Mouse (Mus musculus): ENCODE results near the gene Tnnt2. TPM values are rescaled to one million over a fixed set of nuclear protein-coding genes. Genes with fewer than 3 reads are reported as not detected.

Gene Tnnt2
- total RNA-seq, 2 experiments from 2014 or later, result 3.9 to 6.3 TPM

DNA sequence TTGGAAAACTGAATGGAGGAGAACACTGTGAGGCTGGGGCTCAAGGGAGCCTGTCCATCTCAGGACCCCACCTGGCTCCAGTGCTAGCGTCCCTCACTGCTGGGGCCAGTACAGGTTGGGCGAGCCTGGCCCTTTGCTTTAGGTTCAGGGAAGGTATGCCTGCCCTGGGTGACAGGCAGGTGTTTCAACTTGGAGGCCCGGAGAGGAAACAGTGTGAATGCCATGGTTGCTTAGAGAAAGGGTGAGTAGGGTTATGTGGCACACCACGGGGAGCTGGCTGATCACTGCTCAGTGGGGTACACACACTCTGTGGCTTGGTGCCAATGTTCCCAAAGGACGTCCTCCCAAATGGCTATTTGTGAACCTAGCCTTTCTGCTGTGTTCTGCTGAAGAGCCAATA lies 21.6 kb upstream of the Tnnt2 start:
- no peak for DNase-seq (ENCODE audit: low spot score in 2 of 2)
- intact Hi-C loops (cut with DNase I), result no loop called here

DNA sequence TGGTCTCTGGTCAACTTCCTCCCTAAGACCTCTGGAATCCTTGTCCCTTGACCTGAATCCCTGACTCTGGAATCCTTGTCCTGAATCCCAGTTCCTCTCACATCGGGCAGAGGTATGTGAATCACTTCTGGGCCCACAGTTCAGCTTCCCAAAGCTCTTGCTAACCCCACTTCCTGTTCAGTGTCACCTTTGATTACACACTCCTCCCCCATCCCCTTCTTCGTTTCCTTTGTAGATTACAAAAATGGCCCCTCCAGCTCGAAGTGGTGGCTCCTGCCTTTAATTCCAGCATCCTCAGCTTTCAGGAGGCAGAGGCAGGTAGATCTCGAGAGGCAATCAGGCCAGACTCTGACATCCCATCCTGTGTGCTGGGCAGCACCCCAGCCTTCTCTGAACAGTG lies 18.6 kb upstream of the Tnnt2 start:
- no peak for DNase-seq (ENCODE audit: low spot score in 2 of 2)
- intact Hi-C loops (cut with DNase I), result no loop called here

DNA sequence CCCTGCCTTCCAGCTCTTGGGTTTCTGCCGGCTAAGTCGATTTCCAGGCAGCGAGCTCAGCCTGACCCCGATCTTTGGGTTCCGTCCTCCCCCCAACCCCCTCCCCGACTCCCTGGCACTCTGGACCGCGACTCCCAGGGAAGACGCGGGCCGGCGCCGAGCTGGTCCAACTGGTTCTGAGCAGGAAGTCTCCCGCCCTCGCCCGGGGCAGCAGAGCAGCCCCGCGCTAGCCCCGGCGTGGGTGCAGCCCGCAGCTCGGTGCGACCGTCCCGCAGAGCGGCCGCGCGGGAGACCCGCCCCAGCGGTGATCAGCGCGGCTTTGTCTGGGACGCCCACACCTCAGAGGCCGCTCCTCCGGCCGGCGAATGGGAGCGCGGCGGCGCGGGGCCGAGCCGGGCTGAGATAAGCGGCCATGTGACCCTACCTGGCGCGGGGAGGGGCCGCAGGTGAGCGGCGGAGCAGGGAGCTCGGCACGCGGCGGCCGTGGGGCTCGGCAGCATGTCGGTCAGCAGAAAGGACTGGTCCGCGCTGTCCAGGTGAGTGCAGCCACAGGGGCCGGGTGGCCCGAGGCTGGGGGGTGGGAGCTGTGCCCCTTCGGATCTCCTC lies 17.6 kb upstream of the Tnnt2 start, which contains the start of gene Lad1:
Gene Lad1 (plus strand): TSS at position 118 of the 606 bp plus-strand sequence.
- no peak for DNase-seq (ENCODE audit: low spot score in 2 of 2)
- intact Hi-C loops (cut with DNase I), result no loop called here

DNA sequence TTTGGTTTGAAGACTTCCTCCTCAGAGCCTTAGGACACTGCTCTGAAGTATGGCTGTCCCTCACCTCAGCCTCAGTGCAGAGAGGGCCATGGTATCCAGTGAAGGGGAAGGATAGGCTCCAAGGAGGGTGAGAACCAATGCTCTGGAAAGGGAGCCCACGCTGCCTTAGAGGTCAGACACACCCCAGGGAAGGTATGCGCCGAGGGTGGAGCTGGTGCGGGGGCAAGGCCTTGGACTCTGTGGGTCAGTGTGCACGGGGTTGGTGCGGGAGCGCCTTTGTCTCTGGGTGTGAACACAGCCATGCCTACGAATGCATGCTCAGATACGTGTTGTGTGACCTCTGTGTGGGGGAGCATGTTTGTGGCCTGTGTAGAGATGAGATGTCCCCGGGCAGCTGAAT lies 16.1 kb upstream of the Tnnt2 start:
- intact Hi-C loops (cut with DNase I), result no loop called here
- DNase-seq (ENCODE audit: low spot score in 2 of 2), result no peak

DNA sequence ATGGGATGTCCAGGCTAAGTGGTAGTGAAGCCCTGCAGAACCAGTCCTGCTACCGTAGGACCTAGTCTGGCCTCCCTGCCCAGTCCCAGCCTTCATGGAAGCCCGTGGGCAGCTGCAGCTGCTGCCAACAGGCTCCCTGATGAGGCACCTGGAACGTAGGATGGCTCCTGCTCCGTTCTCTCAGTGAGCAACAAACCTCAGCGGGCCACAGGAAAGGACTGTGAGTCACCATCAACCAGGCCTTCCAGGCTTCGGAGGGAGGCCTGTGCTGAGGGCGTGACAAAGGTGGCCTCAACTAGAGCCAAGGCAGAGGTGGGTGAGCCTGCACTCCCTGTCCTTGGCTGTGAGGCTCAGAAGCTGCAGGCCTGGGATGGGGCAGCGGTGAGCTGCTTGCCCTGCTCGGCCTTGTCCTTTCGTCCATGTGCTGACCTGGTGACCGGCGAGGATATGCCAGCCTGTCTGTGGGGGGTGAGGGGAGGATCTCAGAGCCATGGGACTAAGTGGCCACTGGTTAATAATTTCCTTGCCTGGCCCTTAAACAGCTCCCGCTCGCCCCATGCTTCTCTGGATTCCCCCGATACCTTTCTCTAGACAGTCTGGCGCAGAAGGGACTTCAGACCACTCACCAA lies 15.3 kb upstream of the Tnnt2 start:
- intact Hi-C loops (cut with DNase I), result no loop called here
- DNase-seq (ENCODE audit: low spot score in 2 of 2), result peak in 1 of 2 experiments; percentile 37

DNA sequence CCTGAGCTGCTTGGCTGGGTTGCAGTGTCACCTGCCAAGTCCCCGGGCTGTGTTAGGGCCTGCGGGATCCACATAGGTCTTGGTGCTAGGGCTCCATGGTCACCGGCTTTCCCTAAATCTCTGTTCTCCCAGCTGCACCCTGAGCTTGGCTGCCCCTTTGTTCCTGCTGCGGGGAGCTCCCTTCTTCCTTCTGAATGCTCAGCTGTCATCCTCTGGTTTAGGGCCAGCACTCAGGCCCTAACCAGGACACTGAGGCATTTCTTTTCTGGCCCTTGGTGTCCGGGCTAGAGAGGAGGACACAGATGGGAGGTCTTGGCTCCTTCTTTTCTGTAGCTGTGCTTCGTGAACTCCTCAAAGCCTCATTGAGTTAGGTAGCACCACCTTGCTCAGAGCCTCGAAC lies 14.4 kb upstream of the Tnnt2 start:
- DNase-seq (ENCODE audit: low spot score in 2 of 2), result no peak

DNA sequence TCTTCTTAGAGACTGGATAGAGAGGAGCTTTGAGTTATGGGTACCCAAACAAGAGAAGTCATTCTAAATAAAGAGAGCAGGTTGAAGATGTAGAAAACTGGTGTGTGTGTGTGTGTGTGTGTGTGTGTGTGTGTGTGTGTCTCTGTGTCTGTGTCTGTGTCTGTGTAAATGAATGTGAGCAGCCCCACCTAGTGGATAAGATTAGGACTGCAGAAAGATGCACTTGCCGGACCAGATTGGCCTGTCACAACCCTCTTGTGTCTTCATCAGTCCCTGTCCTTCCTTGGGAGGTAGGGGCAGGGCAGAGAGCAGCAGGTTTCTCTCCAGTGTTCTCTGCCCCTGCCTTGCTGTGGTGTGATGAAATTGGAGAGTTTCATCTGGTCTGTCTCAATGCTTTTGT lies 7.2 kb upstream of the Tnnt2 start:
- intact Hi-C loops (cut with DNase I), result no loop called here
- DNase-seq (ENCODE audit: low spot score in 2 of 2), result peak; percentile 41 to 51

More for the DNA sequence above, 14.4 kb upstream of the Tnnt2 start:
- intact Hi-C loops (cut with DNase I), result no loop called here

DNA sequence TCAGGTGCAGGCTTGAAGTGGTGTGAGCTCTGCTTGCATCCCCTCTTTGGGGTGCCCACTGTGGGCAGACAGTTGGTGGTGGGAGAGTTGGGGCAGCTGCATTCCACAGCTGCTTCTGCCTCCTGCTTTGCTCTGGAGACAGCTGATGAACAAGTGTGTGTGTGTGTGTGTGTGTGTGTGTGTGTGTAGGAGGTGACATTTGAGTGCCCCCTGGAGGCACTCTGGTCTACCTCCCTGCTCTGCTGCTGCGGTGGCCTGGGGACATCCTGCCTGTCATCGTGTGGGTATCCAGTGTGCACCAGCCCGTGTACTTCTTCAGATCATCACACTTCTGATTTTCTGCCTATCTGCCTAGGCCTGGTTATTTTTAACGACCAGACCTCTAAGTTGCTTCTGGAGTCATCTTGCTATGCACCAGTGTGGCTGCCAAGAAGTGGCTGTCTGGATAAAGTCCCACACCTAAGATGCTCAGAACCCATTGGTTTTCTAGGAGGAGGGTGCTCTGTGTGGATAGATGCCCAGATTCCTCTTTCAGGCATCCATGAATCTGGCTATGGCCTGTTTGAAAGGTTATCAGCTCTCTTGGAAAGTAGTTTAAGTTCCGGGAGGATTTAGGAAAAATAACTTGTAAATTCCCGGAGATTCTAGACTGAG lies 1.8 kb upstream of the Tnnt2 start:
- DNase-seq (ENCODE audit: low spot score in 2 of 2), result peak in 1 of 2 experiments; percentile 16
- intact Hi-C loops (cut with DNase I), result no loop called here

DNA sequence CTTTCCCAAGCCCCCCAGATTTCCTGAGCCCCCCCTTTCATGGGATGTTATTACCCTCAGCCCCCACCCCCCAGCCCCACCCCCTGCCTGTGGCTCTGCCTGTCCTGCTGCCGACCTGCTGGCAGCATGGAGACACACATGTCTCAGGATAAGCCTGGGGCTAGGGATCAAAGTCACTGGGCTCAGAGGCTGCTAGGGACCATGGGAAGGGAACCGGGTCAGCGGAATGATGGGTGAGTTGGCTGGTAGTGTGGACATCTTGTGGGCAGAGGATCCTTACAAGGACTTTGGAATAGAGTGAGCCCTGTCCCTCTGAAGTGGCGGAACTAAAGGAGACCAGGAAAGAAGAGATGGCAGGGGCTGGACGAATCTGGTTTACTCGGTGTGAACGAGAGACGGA lies 1.2 kb upstream of the Tnnt2 start:
- no peak for DNase-seq (ENCODE audit: low spot score in 2 of 2)
- intact Hi-C loops (cut with DNase I), result no loop called here

DNA sequence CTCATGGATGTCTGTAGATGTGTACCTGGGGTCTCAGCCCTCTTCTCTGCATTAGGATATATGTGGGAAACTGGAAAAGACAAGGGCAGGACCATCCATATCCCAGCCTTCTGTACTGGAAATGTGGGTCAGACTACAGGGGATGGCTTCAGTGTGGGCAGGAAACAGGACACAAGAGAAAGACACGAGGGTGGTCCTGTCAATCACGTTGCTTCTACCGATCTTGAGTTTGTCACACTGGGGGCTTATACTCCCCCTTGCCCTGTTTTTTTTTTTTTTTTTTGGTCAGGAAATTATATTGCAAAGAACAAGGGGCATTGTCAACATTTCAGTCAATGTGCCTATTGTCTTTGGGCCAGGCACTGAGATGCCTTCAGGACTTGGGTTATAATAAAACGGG lies 2.5 kb downstream of the Tnnt2 start:
- intact Hi-C loops (cut with DNase I), result no loop called here

DNA sequence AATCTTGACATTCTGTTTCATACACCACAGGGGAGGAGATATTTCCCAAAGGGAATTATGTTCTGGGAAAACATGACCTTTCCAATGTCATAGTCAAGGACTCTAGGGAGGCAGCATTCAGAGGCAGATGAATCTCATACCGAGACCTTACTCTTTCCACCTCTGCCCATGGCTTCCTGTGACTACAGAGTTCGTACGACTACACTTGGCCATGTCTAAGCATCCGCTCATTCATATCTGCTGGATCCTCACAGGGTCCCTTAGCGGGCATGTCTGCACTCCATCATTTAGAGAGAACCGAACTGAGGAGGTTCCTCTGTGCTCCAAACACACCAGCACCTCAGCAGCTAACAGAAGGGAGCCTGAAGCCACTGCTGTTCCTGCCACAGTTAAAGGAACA lies 2.9 kb downstream of the Tnnt2 start:
- intact Hi-C loops (cut with DNase I), result no loop called here
- DNase-seq (ENCODE audit: low spot score in 2 of 2), result no peak

More for the DNA sequence above, 2.5 kb downstream of the Tnnt2 start:
- no peak for DNase-seq (ENCODE audit: low spot score in 2 of 2)

DNA sequence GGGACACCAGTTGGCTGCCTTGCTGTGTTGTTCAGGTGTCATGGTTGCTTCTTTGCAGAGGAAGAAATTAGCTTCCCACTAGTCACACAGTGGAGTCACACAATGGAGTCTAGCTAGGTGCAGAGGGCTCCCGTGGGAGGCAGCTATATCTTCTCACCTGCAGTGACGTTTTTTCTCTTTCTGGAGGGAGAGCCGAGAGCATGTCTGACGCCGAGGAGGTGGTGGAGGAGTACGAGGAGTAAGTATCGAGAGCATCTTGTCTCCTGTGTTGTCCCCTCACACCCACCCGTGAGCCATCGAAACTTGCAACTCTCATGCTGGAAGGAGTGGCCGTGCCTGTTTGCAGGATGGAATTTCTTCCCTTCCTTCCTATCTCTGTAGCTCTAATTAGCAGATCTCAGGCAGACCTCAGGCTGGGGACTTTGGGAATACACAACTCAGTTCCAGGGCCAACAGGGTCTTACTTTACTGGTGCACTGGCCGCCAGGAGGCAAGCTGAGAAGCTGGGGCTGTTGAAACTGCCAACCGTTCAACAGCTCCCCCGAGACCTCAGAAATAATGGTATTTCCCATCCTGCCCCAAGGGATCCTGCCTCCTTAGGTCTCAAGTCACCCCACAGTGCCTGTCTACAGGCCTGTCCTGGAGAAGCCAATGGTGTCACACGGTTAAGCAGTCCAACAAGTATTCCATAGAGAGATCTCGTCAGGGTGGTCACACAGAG lies 4.7 kb downstream of the Tnnt2 start:
- intact Hi-C loops (cut with DNase I), result no loop called here
- peak in 1 of 2 experiments; percentile 37 for DNase-seq (ENCODE audit: low spot score in 2 of 2)

DNA sequence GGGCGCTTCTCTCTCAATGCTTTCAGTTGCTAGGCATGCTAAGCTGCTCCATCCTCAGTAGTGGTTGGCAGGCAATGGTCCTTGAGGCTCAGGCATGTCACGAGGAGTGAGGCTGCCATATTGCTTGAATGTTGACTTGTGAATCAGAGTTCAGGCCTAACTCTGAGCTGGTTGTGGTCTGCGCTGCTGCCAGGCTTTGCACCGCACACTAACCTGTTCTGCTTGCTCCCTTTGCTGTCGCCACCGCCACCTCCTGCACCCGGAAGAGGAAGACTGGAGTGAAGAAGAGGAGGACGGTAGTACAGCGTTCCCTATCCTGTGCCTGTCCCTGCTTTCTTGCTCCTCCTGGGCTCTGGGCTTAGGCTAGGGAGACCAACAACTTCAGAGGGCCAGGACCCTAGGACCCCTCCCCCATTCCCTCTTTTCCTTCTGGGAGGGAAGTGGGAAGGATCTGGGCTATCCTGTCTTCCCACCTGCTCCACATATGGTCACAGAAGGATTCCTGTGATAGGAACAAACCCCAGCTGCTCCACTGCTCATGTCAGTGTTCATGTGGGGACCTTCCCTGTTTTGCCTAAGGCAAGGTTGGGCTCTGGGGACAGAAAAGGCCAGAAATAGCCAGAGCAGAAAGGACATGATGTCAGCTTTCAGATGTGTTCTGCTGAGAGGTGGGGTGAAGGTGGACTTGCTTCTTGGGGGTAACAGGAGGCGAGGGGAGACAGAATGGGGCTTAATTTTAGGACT lies 7.5 kb downstream of the Tnnt2 start:
- DNase-seq (ENCODE audit: low spot score in 2 of 2), result no peak
- intact Hi-C loops (cut with DNase I), result no loop called here

DNA sequence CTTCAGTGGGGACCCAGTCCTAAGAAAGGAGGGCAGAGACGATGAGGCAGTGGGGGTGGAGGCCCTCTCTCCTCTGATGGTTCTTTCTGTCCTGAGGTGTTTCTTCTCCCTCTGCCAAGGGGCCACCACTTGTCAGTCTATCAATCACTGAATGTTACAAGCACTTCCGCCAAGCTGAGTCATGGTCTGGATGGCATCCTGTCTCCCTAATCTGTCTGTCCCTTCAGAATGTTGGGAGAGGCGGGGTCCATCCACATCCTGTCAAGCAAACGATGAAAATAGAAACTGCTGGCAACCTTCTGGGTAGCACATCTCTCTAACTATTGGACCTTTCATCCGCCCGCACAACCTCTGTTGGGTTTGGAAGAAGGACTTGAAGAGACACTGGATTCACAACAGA lies 8.3 kb downstream of the Tnnt2 start:
- DNase-seq (ENCODE audit: low spot score in 2 of 2), result no peak
- intact Hi-C loops (cut with DNase I), result no loop called here

DNA sequence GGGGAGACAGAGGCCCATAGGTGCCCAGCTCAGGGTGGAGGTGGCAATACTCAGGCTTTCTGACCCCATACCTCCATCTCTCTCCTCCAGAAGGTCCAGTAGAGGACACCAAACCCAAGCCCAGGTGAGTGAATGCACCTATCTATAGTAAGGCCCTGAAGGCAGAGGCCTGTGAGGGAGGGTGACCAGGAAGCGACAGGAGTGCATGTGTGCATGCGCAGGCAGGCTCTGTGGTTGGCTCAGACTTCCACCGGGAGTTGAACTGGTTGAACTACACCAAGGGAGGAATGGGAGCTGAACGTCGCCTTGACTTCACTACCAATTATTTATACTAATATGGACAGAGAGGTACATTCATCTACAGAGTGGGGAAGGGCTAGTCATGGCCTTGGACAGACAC lies 10.5 kb downstream of the Tnnt2 start:
- DNase-seq (ENCODE audit: low spot score in 2 of 2), result no peak
- intact Hi-C loops (cut with DNase I), result loop anchor here (1.0 kb wide), 1 partner anchor 99 kb away; no protein-coding TSS in a partner anchor

DNA sequence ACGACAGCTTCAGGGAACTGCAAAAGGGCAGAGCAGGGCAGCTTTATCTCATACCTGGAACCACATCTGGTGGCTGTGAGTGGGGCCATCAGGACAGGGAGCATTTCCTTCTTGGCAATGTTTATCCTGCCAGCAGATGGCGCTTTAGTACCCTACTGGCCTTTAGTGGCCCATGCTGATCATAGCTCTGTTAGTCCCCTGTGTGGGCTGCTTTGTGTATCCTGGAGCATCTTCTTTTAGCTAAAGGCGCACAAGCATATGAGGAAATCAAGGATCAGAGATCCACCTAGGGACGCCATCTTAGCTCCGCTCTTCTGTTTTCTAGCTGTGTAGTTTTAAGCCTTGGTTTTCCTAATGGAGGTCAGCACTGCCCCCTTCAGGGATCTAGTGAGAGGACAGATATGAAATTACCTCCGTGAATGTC lies 11.0 kb downstream of the Tnnt2 start:
- intact Hi-C loops (cut with DNase I), result loop anchor here (1.0 kb wide), 1 partner anchor 98 kb away; no protein-coding TSS in a partner anchor
- DNase-seq (ENCODE audit: low spot score in 2 of 2), result peak in 1 of 2 experiments; percentile 24

DNA sequence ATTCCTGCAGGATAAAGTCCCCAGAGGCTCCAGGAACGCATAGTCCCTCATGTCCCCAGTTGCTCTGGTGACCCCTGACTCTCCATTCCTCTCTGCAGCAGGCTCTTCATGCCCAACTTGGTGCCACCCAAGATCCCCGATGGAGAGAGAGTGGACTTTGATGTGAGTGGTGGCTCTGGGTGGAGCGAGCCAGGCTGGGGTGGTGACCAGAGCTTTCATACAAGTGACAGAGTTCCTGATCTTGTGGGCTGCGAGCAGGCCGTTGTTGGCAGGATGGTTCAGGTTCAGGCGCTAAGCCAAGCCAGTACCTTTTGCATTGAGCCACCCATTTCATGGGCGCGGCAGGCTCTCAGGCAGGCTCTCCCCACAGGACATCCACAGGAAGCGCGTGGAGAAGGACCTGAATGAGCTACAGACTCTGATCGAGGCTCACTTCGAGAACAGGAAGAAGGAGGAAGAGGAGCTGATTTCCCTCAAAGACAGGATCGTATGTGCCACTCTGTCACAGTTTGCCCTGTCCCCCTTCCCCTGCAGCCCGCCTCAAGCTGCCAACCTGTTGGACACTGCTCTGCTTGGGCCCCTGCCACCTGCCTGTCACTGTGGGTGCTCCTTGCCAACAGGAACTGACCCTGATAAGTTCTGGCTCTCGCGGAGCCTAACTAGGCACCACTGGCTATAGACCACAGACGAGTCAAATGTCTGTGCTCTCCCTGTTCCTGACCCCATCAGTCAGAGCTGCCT lies 11.6 kb downstream of the Tnnt2 start:
- intact Hi-C loops (cut with DNase I), result loop anchor here (1.0 kb wide), 1 partner anchor 98 kb away; no protein-coding TSS in a partner anchor
- DNase-seq (ENCODE audit: low spot score in 2 of 2), result no peak

DNA sequence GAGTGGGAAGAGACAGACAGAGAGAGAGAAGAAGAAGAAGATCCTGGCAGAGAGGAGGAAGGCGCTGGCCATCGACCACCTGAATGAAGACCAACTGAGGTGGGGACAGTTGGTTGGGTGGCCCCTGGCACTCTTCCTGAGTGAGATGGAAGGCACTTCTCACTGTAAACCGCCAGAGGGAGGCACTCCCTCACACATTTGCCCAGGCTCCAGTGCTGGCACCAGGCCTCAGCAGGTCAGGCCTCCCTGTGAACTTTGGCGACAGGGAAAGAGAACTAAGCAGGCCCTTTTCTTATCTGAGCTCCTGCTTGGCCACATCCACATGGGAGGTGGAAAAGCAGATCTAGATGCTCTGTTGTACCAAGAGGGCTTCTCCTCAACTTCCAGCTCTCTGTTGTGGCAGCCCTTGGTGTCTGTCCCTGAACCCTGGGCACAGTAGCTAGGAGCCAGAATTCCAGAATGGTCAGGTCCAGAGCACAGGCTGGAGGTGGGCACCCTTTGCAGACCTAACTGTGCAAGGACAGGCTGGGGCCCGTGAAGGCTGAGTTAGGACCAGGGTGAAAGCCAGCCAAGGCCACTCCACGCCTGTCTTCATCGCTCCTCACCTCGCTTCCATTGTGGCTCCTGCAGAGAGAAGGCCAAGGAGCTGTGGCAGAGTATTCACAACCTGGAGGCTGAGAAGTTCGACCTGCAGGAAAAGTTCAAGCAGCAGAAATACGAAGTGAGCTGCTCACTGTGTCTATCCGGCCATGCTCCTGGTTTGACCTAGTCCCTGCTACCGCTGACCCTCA lies 14.8 kb downstream of the Tnnt2 start:
- peak; percentile 16 to 18 for DNase-seq (ENCODE audit: low spot score in 2 of 2)
- intact Hi-C loops (cut with DNase I), result no loop called here

All from left cerebral cortex, postnatal 25 days (tissue).